Mouse (Mus musculus): ENCODE data around the gene Olfr1100. TPM values are rescaled to one million over a fixed set of nuclear protein-coding genes. Genes with fewer than 3 reads are reported as not detected.

Gene Olfr1100
- total RNA-seq (2023) = not detected

DNA sequence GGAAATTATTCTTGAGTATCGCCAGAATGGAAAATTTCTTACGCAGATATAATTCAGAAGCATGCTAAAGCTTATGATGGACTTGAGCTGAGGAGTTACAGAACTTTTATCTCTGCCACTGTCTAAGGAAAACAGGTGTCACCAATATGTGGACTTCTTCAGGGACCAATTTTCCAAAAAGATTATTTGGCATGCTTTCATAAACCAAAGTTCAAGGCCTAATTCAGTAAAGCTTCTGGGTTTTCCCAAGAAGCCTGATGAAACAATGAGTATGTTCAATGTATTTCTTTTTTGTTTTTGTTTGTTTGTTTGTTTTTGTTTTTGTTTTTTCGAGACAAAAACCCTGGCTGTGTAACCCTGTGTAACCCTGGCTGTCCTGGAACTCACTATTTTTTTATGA, at the start of gene Olfr1100:
Olfr1100 (minus strand) TSS at position 101 of the 400 bp plus-strand sequence.

GRCm38 (mm10) chr2:87026980-87027379, 47.2 kb upstream of the Olfr1100 start, which contains the start of gene Olfr1104:
Gene Olfr1104 (minus strand): TSS chr2:87027080.

DNA sequence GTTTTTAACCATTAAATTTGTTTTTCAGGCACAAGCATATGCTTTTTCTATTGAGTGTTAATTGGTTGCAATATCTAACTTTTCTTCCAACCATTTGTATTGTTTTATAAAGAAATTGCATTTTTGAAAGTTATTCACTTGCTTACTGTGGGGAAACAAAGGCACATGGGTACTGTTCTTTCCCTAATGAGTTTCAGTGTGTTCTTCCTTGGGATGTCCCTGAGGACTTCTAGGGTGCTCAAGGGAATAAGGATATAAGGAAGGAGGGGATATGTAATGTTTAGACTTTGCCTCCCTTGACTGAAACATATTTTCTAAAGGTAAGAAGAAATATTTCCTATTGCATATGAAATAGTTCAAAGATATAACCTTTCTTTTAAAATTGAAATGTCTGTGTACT, 18.3 kb upstream of the Olfr1100 start, which contains the start of gene Olfr1102:
Olfr1102 (plus strand) TSS at position 301 of the 400 bp plus-strand sequence.

GRCm38 (mm10) chr2:86991121-86991520, 11.4 kb upstream of the Olfr1100 start, which contains the start of gene Olfr1101:
Gene Olfr1101 (minus strand): TSS chr2:86991221.

DNA sequence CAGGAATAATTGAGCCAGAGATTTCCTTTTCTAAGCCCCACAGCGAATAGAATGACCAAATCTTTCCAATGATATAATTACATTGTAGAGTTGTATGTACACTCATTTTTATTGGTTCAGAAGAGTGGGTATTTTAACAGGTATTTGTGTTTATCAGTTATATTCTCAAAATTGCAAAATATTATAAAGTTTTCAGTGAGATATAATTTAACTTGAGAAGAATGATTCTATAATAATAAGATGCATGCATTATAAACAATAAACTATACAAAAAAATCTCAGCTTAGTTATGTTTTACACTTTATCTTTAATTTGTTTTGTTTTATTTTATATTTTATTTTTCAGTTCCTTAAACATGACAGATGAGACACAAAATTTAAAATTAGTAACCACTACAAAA, 19.2 kb downstream of the Olfr1100 start, which contains the start of gene Olfr1099:
Olfr1099 (minus strand) TSS at position 101 of the 400 bp plus-strand sequence.

Other genes with a start within 250 kb of the Olfr1100 start
- not detected for gene Olfr1089, start 246.3 kb downstream of the Olfr1100 start, total RNA-seq (2023)
- not detected for gene Olfr1090, start 221.0 kb downstream of the Olfr1100 start, total RNA-seq (2023)
- not detected for gene Olfr1093, start 197.5 kb downstream of the Olfr1100 start, total RNA-seq (2023)
- not detected for gene Olfr141, start 169.9 kb downstream of the Olfr1100 start, total RNA-seq (2023)
- gene Olfr1094, start 155.3 kb downstream of the Olfr1100 start, total RNA-seq (2023) = not detected
- not detected for gene Olfr1095, start 128.3 kb downstream of the Olfr1100 start, total RNA-seq (2023)
- gene Gm13723, start 105.2 kb downstream of the Olfr1100 start, total RNA-seq (2023) = not detected
- not detected for gene Olfr1097, start 87.7 kb downstream of the Olfr1100 start, total RNA-seq (2023)
- not detected for gene Olfr1098, start 55.4 kb downstream of the Olfr1100 start, total RNA-seq (2023)
- not detected for gene Olfr1099, start 19.3 kb downstream of the Olfr1100 start, total RNA-seq (2023)
- not detected for gene Olfr1101, start 11.3 kb upstream of the Olfr1100 start, total RNA-seq (2023)
- not detected for gene Olfr1102, start 18.4 kb upstream of the Olfr1100 start, total RNA-seq (2023)
- not detected for gene Olfr1104, start 47.1 kb upstream of the Olfr1100 start, total RNA-seq (2023)
- gene Olfr1105, start 56.6 kb upstream of the Olfr1100 start, total RNA-seq (2023) = not detected
- gene Olfr1106, start 72.3 kb upstream of the Olfr1100 start, total RNA-seq (2023) = not detected
- gene Olfr1107, start 95.9 kb upstream of the Olfr1100 start, total RNA-seq (2023) = not detected
- not detected for gene Olfr1109, start 116.1 kb upstream of the Olfr1100 start, total RNA-seq (2023)
- gene Olfr259, start 134.6 kb upstream of the Olfr1100 start, total RNA-seq (2023) = not detected
- not detected for gene Olfr1110, start 160.3 kb upstream of the Olfr1100 start, total RNA-seq (2023)
- not detected for gene Olfr1111, start 172.7 kb upstream of the Olfr1100 start, total RNA-seq (2023)
- not detected for gene Olfr1112, start 207.8 kb upstream of the Olfr1100 start, total RNA-seq (2023)
- gene Olfr1113, start 229.0 kb upstream of the Olfr1100 start, total RNA-seq (2023) = not detected

All from T-cell, adult 66 days (primary cell).